Mouse (Mus musculus): Measurements from ENCODE around the gene Rabgef1. TPM values are rescaled to one million over a fixed set of nuclear protein-coding genes. Genes with fewer than 3 reads are reported as not detected.

Gene Rabgef1
- polyA plus RNA-seq, 1 experiment = 29.9 TPM

- H3K27ac ChIP-seq (ENCODE audit: insufficient read depth, low read length) = no peak overlapping the region
- TF ChIP-seq CTCF (IDR thresholded peaks at IDR 0.05; ENCODE audit: low read depth, low read length) (no peak), POLR2A (IDR thresholded peaks at IDR 0.05; ENCODE audit: insufficient read depth, low read length) (no peak)
- H3K36me3 ChIP-seq (ENCODE audit: control insufficient read depth, insufficient read depth, low read length, poor library complexity, severe bottlenecking) = no peaks in the 10 kb centered on the region
- H3K4me3 ChIP-seq (ENCODE audit: low read depth, low read length) = no peak overlapping the region
- 0 out of 2 replicates have a peak, but pooled peaks cover 3% of the 10 kb centered on the region for H3K9me3 ChIP-seq (replicated peaks; ENCODE audit: control insufficient read depth, insufficient read depth, low read length, poor library complexity, severe bottlenecking)
- no peaks in the 10 kb centered on the region for H3K4me1 ChIP-seq (ENCODE audit: control insufficient read depth, insufficient read depth, low read length)
- no peak overlapping the region for H3K9ac ChIP-seq (ENCODE audit: low read depth, poor library complexity, severe bottlenecking)
- H3K27me3 ChIP-seq (ENCODE audit: control insufficient read depth, insufficient read depth, low read length, poor library complexity, severe bottlenecking) = no peaks in the 10 kb centered on the region
These were observed 6.4 kb upstream of the Rabgef1 start for GRCm38 (mm10) chr5:130165213-130165612.

DNA sequence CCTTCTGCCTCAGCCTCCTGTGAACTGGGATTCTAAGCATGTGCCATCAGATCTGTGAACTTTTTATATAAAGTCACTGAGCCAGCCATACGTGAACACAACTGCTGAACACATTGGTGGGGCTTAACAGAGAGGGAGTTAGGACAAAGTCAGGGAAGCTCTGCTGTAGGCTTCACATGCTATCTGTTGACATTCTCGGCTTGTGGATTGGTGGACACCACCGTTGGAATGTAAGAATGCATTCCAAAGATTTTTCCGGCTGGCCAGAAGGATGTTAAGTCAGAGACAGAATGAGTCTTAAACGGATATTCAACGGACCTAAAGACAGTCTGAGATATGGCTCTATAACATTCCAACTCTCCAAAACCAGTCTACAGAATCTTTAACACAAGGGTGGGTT lies 2.5 kb upstream of the Rabgef1 start:
- Histone ChIP-seq H3K36me3 (ENCODE audit: control insufficient read depth, insufficient read depth, low read length, poor library complexity, severe bottlenecking) (no peaks in the 10 kb centered on the region), H3K9me3 (replicated peaks; ENCODE audit: control insufficient read depth, insufficient read depth, low read length, poor library complexity, severe bottlenecking) (0 out of 2 replicates have a peak, but pooled peaks cover 3% of the 10 kb centered on the region), H3K27me3 (ENCODE audit: control insufficient read depth, insufficient read depth, low read length, poor library complexity, severe bottlenecking) (no peaks in the 10 kb centered on the region), H3K4me1 (ENCODE audit: control insufficient read depth, insufficient read depth, low read length) (no peaks in the 10 kb centered on the region), H3K4me3 (ENCODE audit: low read depth, low read length) (no peak overlapping the region), H3K9ac (ENCODE audit: low read depth, poor library complexity, severe bottlenecking) (no peak overlapping the region), H3K27ac (ENCODE audit: insufficient read depth, low read length) (no peak overlapping the region)
- TF ChIP-seq POLR2A (IDR thresholded peaks at IDR 0.05; ENCODE audit: insufficient read depth, low read length) = no peak
- no peak for TF ChIP-seq EP300 (IDR thresholded peaks at IDR 0.05; ENCODE audit: insufficient read depth, low read depth, low read length)
- no peak for TF ChIP-seq CTCF (IDR thresholded peaks at IDR 0.05; ENCODE audit: low read depth, low read length)

- no peaks in the 10 kb centered on the region for H3K27me3 ChIP-seq (ENCODE audit: control insufficient read depth, insufficient read depth, low read length, poor library complexity, severe bottlenecking)
- TF ChIP-seq POLR2A (IDR thresholded peaks at IDR 0.05; ENCODE audit: insufficient read depth, low read length) = no peak
These were observed 754 bp upstream of the Rabgef1 start for GRCm38 (mm10) chr5:130170666-130171422.

GRCm38 (mm10) chr5:130171956-130172601 lies 481 bp downstream of the Rabgef1 start:
- no peaks in the 10 kb centered on the region for H3K4me1 ChIP-seq (ENCODE audit: control insufficient read depth, insufficient read depth, low read length)
- no peak for TF ChIP-seq EP300 (IDR thresholded peaks at IDR 0.05; ENCODE audit: insufficient read depth, low read depth, low read length)
- TF ChIP-seq POLR2A (IDR thresholded peaks at IDR 0.05; ENCODE audit: insufficient read depth, low read length) = no peak
- no peak for TF ChIP-seq CTCF (IDR thresholded peaks at IDR 0.05; ENCODE audit: low read depth, low read length)
- no peaks in the 10 kb centered on the region for H3K27me3 ChIP-seq (ENCODE audit: control insufficient read depth, insufficient read depth, low read length, poor library complexity, severe bottlenecking)
- peak overlapping the region; percentile 91 for H3K9ac ChIP-seq (ENCODE audit: low read depth, poor library complexity, severe bottlenecking)
- H3K36me3 ChIP-seq (ENCODE audit: control insufficient read depth, insufficient read depth, low read length, poor library complexity, severe bottlenecking) = no peaks in the 10 kb centered on the region
- 0 out of 2 replicates have a peak, but pooled peaks cover 3% of the 10 kb centered on the region for H3K9me3 ChIP-seq (replicated peaks; ENCODE audit: control insufficient read depth, insufficient read depth, low read length, poor library complexity, severe bottlenecking)
- peak overlapping the region; percentile 91 for H3K4me3 ChIP-seq (ENCODE audit: low read depth, low read length)
- H3K27ac ChIP-seq (ENCODE audit: insufficient read depth, low read length) = no peak overlapping the region

More at GRCm38 (mm10) chr5:130170666-130171422, 754 bp upstream of the Rabgef1 start:
- Histone ChIP-seq H3K4me3 (ENCODE audit: low read depth, low read length) (peak overlapping the region; percentile 75), H3K36me3 (ENCODE audit: control insufficient read depth, insufficient read depth, low read length, poor library complexity, severe bottlenecking) (no peaks in the 10 kb centered on the region), H3K9ac (ENCODE audit: low read depth, poor library complexity, severe bottlenecking) (peak overlapping the region; percentile 91), H3K9me3 (replicated peaks; ENCODE audit: control insufficient read depth, insufficient read depth, low read length, poor library complexity, severe bottlenecking) (0 out of 2 replicates have a peak, but pooled peaks cover 3% of the 10 kb centered on the region), H3K27ac (ENCODE audit: insufficient read depth, low read length) (no peak overlapping the region), H3K4me1 (ENCODE audit: control insufficient read depth, insufficient read depth, low read length) (no peaks in the 10 kb centered on the region)

- H3K9ac ChIP-seq (ENCODE audit: low read depth, poor library complexity, severe bottlenecking) = peak overlapping the region; percentile 91
These were observed 1.4 kb downstream of the Rabgef1 start for GRCm38 (mm10) chr5:130173012-130173411.

GRCm38 (mm10) chr5:130177871-130178270 lies 6.3 kb downstream of the Rabgef1 start:
- no peak for TF ChIP-seq POLR2A (IDR thresholded peaks at IDR 0.05; ENCODE audit: insufficient read depth, low read length)
- no peak for TF ChIP-seq CTCF (IDR thresholded peaks at IDR 0.05; ENCODE audit: low read depth, low read length)
- TF ChIP-seq EP300 (IDR thresholded peaks at IDR 0.05; ENCODE audit: insufficient read depth, low read depth, low read length) = no peak
- Histone ChIP-seq H3K9me3 (replicated peaks; ENCODE audit: control insufficient read depth, insufficient read depth, low read length, poor library complexity, severe bottlenecking) (no peaks in the 10 kb centered on the region), H3K36me3 (ENCODE audit: control insufficient read depth, insufficient read depth, low read length, poor library complexity, severe bottlenecking) (no peaks in the 10 kb centered on the region), H3K27me3 (ENCODE audit: control insufficient read depth, insufficient read depth, low read length, poor library complexity, severe bottlenecking) (no peaks in the 10 kb centered on the region), H3K4me1 (ENCODE audit: control insufficient read depth, insufficient read depth, low read length) (no peaks in the 10 kb centered on the region), H3K27ac (ENCODE audit: insufficient read depth, low read length) (no peak overlapping the region), H3K4me3 (ENCODE audit: low read depth, low read length) (no peak overlapping the region), H3K9ac (ENCODE audit: low read depth, poor library complexity, severe bottlenecking) (no peak overlapping the region)

More at GRCm38 (mm10) chr5:130173012-130173411, 1.4 kb downstream of the Rabgef1 start:
- Histone ChIP-seq H3K36me3 (ENCODE audit: control insufficient read depth, insufficient read depth, low read length, poor library complexity, severe bottlenecking) (no peaks in the 10 kb centered on the region), H3K4me3 (ENCODE audit: low read depth, low read length) (no peak overlapping the region), H3K4me1 (ENCODE audit: control insufficient read depth, insufficient read depth, low read length) (no peaks in the 10 kb centered on the region), H3K9me3 (replicated peaks; ENCODE audit: control insufficient read depth, insufficient read depth, low read length, poor library complexity, severe bottlenecking) (0 out of 2 replicates have a peak, but pooled peaks cover 2% of the 10 kb centered on the region), H3K27me3 (ENCODE audit: control insufficient read depth, insufficient read depth, low read length, poor library complexity, severe bottlenecking) (no peaks in the 10 kb centered on the region), H3K27ac (ENCODE audit: insufficient read depth, low read length) (no peak overlapping the region)
- TF ChIP-seq EP300 (IDR thresholded peaks at IDR 0.05; ENCODE audit: insufficient read depth, low read depth, low read length) (no peak), CTCF (IDR thresholded peaks at IDR 0.05; ENCODE audit: low read depth, low read length) (no peak), POLR2A (IDR thresholded peaks at IDR 0.05; ENCODE audit: insufficient read depth, low read length) (no peak)
